8 mouse cellular contexts compared by ENCODE assay signal in the genomic region with DNA sequence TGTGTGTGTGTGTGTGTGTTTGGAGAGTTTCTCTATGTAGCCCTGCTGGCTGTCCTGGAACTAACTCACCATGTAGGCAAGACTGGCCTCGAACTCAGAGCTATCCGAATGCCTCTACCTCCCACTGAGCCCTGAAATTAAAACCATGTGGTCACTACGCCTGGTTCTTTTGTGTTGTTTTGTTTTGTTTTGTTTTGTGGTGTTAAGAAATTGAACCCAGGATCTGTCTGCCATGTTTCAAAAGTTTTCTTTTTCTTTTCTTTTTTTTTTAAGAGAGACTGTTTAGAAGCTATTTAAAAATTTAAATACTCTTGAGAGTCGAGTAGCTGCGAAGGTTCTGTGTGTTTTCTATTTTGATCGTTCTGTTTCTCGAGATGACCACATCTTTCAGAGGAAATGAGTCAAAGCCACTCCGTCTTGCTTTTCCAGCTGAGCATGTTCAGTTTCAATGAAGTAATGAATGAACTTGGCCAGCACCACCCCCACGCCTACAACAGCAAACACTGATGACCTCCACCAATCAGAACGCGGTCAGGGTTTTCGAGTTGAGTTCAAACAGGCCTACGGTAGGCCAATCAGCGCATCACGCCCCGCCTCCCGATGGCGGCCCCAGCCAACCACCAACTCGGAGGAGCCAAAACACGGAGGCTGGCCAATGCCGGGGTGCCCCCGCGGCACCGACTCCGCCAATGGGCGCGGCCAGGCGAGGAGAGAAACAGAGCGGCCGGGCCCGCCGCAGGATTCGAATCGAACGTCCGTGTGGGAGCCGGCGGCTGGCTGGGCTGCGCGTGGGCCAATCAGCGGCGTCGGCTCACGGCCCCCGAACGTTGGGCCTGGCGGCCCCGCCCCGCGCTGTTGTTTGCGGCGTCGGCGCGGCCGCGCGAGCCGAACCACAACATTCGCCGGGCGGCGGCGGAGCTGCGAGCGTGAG. TPM values are rescaled to one million over a fixed set of nuclear protein-coding genes. Genes with fewer than 3 reads are reported as not detected.
A peak's percentile ranks its signal among the peaks of the same experiment; 100 is the strongest.
DNase-seq lines count a peak whose midpoint lies in the region; ATAC-seq lines count a peak whose summit lies in the region.

Ubald2 (plus strand) TSS at position 739 of the 931 bp plus-strand sequence.

- peaks cover 29% of the 10 kb centered on the region for H3K4me1 ChIP-seq in hindbrain, embryonic 15.5 days (replicated peaks)

- peak within 1 kb of the TSS; percentile 65 for H3K4me3 ChIP-seq in hindbrain, embryonic 15.5 days

- DNase-seq in T-cell, adult 2 months (ENCODE audit: low spot score): peak; percentile 100
- peak; percentile 98 to 99 for DNase-seq in cerebellum, postnatal 36 days
- DNase-seq in frontal cortex, postnatal 36 days (ENCODE audit: low spot score in 2 of 2): peak; percentile 99
- DNase-seq in left cerebral cortex, adult 11 months (ENCODE audit: low spot score): peak; percentile 99
- peak; percentile 99 to 100 for DNase-seq in lung, postnatal 4 days
- peak; percentile 96 for DNase-seq in retina, postnatal 7 days (ENCODE audit: low read depth, low spot score)
- peak; percentile 94 for DNase-seq in urinary bladder, adult 2 months (ENCODE audit: low spot score)

- no peaks in the 10 kb centered on the region for H3K27me3 ChIP-seq in hindbrain, embryonic 15.5 days

- H3K36me3 ChIP-seq in hindbrain, embryonic 15.5 days: peaks cover 3% of the 10 kb centered on the region; the same call in 1 of the 2 replicates

- H3K9ac ChIP-seq in hindbrain, embryonic 15.5 days: peak within 1 kb of the TSS; percentile 65

- WGBS in hindbrain, embryonic 15.5 days: 3% methylated on average over 50 of the region's 66 CpGs

- peak within 1 kb of the TSS; percentile 74 for H3K4me2 ChIP-seq in hindbrain, embryonic 15.5 days

- peak; percentile 99 for ATAC-seq in hindbrain, embryonic 15.5 days (ENCODE audit: low FRiP score, low read depth)

- H3K27ac ChIP-seq in hindbrain, embryonic 15.5 days (replicated peaks): peak within 1 kb of the TSS; percentile 89

- no peaks in the 10 kb centered on the region for H3K9me3 ChIP-seq in hindbrain, embryonic 15.5 days

RNA-seq across cellular contexts. Expression of gene Ubald2, which starts in this region (rescaled TPM):
- polyA plus RNA-seq in hindbrain, embryonic 15.5 days (2015; fragmentation: Nextera tagmentation; extraction: Ambion mirVana): 42.7 and 44.3 TPM in 2 replicates
- polyA plus RNA-seq in urinary bladder, adult 2 months (2012; rRNA removed): 89.8 and 104 TPM in 2 replicates

Comparison
In these comparisons a context has a peak if more than half of its experiments do, and no peak if none do; other contexts are left out.
1. Peak in every context shown above with its lines: DNase-seq, ATAC-seq, H3K4me3 ChIP-seq and H3K27ac ChIP-seq.